Mouse (Mus musculus): ENCODE results near the gene Cgref1.

Cgref1 gene

DNA sequence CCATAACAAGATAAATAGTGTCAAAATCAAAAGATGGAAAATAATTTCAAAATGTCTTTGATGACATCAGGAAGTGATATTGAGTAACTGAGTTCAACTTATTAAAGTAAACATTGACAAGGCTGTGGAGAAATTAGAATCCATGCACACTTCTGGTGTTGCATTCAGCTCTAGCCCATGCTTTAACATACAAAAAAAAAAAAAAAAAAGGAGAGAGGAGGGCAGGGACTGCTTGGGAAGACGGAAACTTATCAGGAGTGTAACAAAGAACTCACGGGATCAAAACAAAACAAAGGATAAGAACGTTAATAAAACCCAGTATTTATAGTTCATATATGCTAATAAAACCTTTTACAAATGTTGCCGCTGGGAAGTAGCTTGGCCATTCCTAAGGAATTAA is 59.2 kb downstream of the Cgref1 start:
- DNase-seq (ENCODE audit: low spot score) = no peak
